Mouse (Mus musculus): ENCODE measurements around the gene Wtip. TPM values are rescaled to one million over a fixed set of nuclear protein-coding genes. Genes with fewer than 3 reads are reported as not detected.
"Not testable (repeated sequence)": the region's sequence is repeated elsewhere in the genome, so short reads cannot be mapped to it uniquely, and the experiment has no call there.

Gene Wtip
- total RNA-seq, 2 experiments from 2014 or later, result 22.5 to 26.0 TPM

DNA sequence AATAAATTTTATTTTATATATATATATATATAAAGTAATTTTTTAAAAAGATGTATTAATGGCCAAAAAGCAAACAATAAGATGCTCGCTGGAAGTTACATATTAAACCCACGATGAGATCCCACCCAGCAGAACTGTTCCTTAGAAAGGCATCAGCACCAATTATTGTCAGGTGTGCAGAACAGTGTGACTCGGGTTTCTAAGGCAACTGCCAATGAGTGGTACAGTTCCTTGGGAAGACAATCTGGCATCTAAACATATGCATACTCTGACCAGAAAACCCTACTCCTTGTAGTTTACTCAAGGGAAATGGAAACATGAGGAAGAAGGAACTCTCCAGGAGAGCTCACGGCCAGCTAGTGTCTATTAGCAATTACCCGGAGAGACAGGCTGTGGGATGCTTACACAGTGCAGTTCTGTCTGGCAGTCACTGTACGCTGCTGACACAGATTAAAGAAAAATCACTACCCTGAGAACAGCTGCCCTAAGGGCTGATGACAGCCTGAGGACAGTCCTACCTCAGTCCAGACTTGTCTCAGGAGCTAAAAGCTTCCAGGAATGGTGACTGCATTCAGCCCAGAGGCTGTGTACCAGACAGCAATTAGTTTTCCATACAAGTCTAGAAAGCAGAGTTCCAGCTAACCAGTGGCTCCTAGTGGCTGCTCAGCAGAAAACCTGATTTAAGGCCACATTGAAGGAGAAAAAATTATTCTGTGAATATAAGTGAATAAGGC lies 9.9 kb downstream of the Wtip start:
- DNase-seq, result peak in 1 of 2 experiments; percentile 20
- intact Hi-C loops (cut with DNase I), result loop anchor here (10.0 kb wide), 1 partner anchor 138 kb away; no protein-coding TSS in a partner anchor

DNA sequence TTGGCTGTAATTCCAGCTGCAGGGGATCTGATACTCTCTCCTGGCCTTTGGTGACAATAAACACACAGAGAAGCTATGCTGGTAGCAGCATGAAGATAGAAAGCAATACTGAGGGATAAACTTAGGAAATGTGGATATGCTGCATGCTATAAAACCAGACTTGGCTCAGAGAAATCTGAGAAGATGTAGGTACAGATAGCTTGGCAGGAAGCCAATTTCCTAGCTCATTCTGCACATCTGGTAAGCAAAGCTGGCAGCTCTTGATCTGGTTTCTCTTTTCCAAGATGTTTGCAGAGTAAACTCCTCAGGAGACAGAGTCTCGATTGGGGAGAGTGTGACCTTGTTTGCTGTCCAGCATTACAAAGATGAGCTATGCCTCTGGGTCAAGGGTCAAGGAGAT lies 12.4 kb downstream of the Wtip start:
- intact Hi-C loops (cut with DNase I), result loop anchor here (10.0 kb wide), 1 partner anchor 136 kb away; no protein-coding TSS in a partner anchor

GRCm38 (mm10) chr7:34116601-34117000 lies 16.5 kb downstream of the Wtip start:
- intact Hi-C loops (cut with DNase I), result no loop called here

More for the DNA sequence above, 12.4 kb downstream of the Wtip start:
- not testable (repeated sequence) for DNase-seq

GRCm38 (mm10) chr7:34109190-34109589 lies 23.9 kb downstream of the Wtip start:
- intact Hi-C loops (cut with DNase I), result no loop called here
- DNase-seq, result no peak

More at GRCm38 (mm10) chr7:34116601-34117000, 16.5 kb downstream of the Wtip start:
- DNase-seq, result no peak

DNA sequence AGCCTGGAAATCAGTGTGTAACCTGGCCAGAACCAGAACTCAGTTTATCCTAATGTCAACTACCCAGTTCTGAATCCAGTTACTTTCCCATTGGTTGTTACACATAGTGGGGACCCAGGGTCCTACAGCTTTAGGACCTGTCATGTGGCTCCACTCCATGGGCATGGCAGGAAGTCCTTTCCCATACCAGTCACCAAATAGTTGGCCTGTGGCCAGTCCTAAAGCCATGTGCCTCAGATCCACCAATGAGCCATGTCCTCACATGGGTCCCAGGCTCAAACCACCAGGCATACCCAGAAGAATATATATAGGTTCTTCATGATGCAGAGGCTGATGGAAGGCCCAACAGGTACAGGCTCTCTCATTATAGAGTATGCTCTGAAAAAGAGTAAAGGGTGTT lies 31.8 kb downstream of the Wtip start:
- no peak for DNase-seq
- intact Hi-C loops (cut with DNase I), result no loop called here

- intact Hi-C loops (cut with DNase I), result no loop called here
- DNase-seq, result no peak
These were observed 33.1 kb downstream of the Wtip start for GRCm38 (mm10) chr7:34100002-34100401.

GRCm38 (mm10) chr7:34094911-34095481 lies 38.1 kb downstream of the Wtip start, which contains the start of gene Scgb1b30:
Gene Scgb1b30 (plus strand): TSS chr7:34095431.
- intact Hi-C loops (cut with DNase I), result no loop called here
- no peak for DNase-seq

GRCm38 (mm10) chr7:34068132-34068531 lies 64.9 kb downstream of the Wtip start:
- DNase-seq; intact Hi-C loops (cut with DNase I): not testable (repeated sequence)

Other genes starting within 250 kb of the Wtip start
- not detected for gene Scgb2b26, start 188.2 kb downstream of the Wtip start, total RNA-seq (2021)
- gene Scgb2b27, start 119.3 kb downstream of the Wtip start, total RNA-seq (2021), result not detected
- gene Scgb1b27, start 111.8 kb downstream of the Wtip start, total RNA-seq (2021), result not detected
- gene Scgb1b30, start 37.8 kb downstream of the Wtip start, total RNA-seq (2021), result not detected
- gene Uba2, start 36.3 kb upstream of the Wtip start, total RNA-seq (2021), result 10 to 100 TPM; 51.0 to 53.5 TPM
- 10 to 100 TPM; 18.9 to 19.4 TPM for gene Pdcd2l, start 63.4 kb upstream of the Wtip start, total RNA-seq (2021)
- gene Gpi1, start 97.1 kb upstream of the Wtip start, total RNA-seq (2021), result 100 to 1,000 TPM; 556 to 561 TPM
- gene Gm6096, start 117.8 kb upstream of the Wtip start, total RNA-seq (2021), result not detected
- gene 4931406P16Rik, start 180.3 kb upstream of the Wtip start, total RNA-seq (2021), result 100 to 1,000 TPM in 1 of 2 experiments, 10 to 100 TPM in 1; 95.5 to 102 TPM